Mouse (Mus musculus): ENCODE data around the gene Adgrf5.
"Not testable (repeated sequence)": the region's sequence is repeated elsewhere in the genome, so short reads cannot be mapped to it uniquely, and the experiment has no call there.

Adgrf5 gene

DNA sequence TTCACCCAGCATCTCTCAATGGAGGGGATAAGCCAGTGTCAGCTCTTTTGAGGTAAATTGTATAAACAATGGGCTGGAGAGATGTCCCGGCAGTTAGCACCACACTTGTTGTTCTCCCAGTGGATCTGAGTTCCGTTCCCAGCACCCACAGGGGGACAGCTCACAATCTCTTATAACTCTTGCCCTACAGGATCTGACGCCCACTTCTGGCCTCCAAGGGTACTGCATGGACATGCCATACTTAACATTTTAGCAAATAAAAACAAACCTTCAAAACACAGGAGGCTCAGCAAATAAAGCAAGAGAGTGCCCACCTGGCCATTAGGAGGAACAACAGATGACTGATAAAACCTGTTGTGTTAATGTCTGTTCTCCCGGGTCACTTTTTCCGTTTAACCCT is 59.0 kb downstream of the Adgrf5 start:
- ChIA-PET CTCF (interaction anchor here in 1 of 4 experiments (0.5 to 1.3 kb wide), 2 partner anchors 10 to 153 kb away, joined by 3 to 4 read pairs; no protein-coding TSS in a partner anchor), POLR2A (interaction anchor here in 1 of 4 experiments (0.6 kb wide), 1 partner anchor 225 kb away, joined by 3 read pairs; no protein-coding TSS in a partner anchor)

DNA sequence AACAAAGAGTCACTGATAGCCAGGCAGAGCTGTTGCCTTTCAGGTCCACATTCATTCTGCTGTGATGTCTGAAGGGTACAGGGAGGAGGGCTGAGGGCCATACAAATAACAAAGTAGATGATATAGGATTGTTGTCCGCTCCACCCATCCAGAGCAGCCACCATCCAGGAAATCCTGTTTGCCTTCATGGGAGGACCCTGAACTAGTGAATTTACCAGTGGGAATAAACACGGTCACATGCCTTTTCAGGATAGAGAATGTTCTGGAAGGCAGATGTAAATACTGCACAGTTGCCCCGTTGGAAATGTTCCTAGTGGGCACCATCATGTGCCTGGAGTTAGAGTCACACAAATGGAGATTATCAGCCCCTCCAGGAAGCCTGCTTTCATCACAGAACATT is 60.1 kb downstream of the Adgrf5 start:
- ChIA-PET CTCF (no interaction called here), POLR2A (no interaction called here)

DNA sequence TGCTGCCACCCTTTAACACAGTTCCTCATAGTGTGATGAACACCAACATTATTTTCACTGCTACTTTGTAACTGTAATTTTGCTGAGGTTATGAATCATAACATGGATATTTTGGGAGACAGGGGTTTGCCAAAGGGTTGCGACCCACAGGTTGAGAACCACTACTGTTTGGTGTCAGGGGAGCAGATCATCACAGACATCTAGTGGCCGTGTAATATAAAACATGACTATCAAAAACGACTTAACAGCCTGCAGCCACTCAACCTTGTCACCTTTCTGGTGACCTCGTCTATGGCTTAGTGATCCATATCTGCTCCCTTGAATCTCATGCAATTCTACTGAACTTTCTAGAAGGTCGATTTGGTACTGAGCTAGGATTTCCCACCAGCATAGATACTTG is 63.7 kb downstream of the Adgrf5 start:
- CTCF ChIA-PET, result interaction anchor here in 1 of 4 experiments (1.0 kb wide), 1 partner anchor 9 kb away, joined by 3 read pairs; no protein-coding TSS in a partner anchor
- POLR2A ChIA-PET, result no interaction called here

DNA sequence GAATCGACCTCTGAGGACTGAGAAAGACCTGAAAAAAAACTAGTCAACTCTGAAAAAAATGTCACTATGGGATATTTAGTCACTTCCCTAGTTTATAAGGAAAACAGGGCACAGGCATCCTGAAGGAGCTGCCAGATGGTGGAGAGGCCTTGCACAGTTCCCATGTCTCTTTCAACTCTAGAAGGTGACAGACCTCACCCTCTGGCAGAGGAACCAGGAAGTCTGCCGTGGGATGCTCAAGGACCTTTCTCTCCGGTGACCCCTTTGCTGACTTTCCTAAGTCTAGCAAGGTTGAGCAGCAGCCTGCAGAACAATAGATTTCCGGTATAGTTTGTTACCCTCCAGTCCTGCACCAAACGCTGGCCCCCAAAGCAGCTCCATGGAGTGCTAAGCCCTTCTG is 71.4 kb downstream of the Adgrf5 start:
- ChIA-PET POLR2A (interaction anchor here in 1 of 4 experiments (1.0 kb wide), 1 partner anchor 125 kb away, joined by 3 read pairs; no protein-coding TSS in a partner anchor), CTCF (no interaction called here)

DNA sequence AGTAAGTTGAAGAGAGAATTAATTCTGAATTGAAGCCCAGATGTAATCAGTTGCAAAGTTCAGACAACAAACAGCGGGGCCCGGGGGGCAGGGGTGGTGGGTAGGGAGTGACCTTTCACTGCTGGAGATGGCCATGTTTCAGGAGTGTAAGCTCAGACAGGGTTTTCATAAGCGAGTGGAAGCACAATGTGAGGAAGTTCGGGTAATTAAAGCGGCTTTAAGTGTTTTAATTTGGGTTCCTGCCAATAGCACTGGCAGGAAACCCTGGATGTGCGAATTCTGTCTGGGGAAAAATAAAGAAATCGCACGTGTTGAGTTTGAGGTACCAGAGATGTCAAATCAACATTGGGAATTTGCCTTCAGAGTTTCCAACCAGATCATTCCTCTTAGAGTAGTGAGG is 74.2 kb downstream of the Adgrf5 start:
- ChIA-PET POLR2A (interaction anchor here in 1 of 4 experiments (1.0 kb wide), 1 partner anchor 13 kb away, joined by 4 read pairs; no protein-coding TSS in a partner anchor), CTCF (no interaction called here)

DNA sequence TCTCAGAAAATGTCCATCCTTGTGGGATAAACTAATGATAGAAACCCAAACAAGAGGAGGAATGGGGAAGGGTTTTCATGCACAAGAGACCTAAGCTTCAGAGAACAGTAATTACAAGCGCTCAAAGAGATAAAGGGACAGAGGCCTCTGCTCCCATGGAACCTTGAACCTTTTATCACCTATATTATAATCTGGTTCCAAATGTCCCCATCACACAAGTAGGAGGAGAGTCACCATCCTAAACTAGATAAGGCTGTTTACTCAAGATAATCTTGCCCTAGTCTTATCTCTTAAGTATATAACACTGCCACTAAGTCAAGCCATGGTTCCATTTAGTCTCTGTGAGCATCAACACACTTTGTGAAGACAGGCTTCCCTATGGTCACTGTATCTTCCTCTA is 91.0 kb downstream of the Adgrf5 start:
- ChIA-PET CTCF (interaction anchor here in 1 of 4 experiments (1.5 kb wide), 1 partner anchor 9 kb away, joined by 4 read pairs; no protein-coding TSS in a partner anchor), POLR2A (no interaction called here)

DNA sequence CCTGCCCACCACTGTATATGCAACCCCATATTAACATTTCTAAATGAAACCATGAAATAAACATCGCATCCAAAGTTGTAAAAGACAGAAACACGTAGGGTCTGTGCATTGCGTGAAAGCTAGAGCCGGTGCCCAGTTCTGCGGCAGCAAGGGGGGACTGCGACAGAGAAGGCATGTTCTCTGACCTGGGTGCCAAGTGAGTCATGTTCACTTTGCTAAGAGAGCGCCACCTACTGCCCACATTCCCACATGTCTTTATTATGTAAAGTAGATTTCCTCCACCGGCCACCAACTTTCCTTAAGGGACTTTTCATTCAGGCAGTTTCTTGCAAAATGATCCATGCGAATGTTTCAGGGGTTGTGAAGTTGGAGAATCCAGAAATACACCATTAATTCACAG is 98.3 kb downstream of the Adgrf5 start:
- ChIA-PET CTCF (interaction anchor here (0.8 to 6.0 kb wide), 6 partner anchors 131 to 192 kb away, joined by 3 to 61 read pairs (median 11); no protein-coding TSS in a partner anchor), POLR2A (interaction anchor here in 1 of 4 experiments (0.6 to 1.1 kb wide), 2 partner anchors 11 to 136 kb away, joined by 3 read pairs; no protein-coding TSS in a partner anchor)

DNA sequence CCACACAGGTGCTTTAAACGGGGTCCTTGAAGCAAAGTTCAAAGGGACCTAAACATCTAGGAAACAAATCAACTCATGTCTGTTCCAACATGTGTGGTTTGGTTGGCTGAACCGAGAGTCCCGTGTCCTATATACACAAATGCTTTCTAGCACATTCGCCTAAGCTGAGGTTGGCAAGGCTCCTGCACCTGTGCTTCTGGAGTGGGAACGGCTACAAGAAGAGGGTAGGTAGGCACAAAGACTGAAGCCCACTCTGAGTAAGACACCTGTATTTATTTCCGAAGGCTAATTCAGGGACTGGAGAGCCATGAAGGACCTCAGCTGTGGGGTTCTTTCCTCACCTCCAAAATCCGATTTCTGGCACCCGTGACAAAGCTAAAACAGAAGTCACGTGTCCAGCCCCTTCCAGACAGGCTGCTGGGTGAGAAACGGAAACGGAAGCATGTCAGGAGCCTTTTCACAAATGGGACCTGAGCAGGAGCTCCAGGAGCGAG is 99.5 kb downstream of the Adgrf5 start:
- CTCF ChIA-PET, result interaction anchor here (0.6 to 6.0 kb wide), 43 partner anchors 9 to 606 kb away, joined by 3 to 71 read pairs (median 4); partner anchors contain the start of gene Tnfrsf21 (in 1 of the 4)
- POLR2A ChIA-PET, result interaction anchor here in 1 of 4 experiments (1.4 kb wide), 1 partner anchor 133 kb away, joined by 3 read pairs; no protein-coding TSS in a partner anchor

DNA sequence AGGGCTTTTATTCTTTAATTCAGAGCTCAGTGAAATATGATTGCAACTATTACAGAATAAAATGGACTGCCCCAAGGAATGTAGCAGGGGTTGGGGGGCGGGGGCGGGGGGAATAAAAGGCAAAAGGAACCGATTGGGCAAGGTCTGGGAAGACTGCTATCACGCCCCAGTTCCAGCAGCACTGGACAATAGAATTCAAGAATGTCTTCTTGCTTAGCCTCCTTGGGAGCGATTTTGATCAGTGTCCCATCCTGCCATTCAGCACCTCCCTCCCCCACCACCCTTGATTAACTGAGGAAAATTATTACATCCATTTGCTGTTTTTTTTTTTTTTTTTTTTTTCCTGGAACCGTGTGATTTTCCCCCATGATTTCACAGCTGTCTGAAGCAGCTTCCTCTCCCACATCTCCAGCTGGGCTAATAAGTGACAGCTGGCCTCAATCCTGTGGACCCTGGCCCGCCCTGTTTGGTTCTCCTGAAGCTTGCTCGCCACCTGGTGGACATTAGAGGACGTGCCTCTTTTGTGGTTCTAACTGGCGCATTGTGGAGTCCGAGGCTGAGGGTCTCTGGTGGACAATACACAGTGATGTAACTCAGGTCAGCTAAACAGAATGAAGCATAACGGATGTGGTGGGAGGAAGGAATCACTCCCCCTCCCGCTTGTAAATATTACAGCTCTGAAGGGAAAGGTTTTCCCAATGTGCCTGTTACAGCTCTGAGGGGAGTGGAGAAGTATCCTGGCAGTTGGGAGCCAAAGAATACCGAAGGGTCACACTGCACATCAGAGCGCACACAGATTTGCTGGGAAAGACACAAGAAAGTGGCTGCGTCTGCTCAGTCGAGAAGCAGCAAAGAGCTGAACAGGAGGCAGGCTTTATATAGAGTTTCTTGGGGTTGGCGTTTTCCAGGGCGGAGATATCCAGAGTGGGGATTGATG is 100.3 kb downstream of the Adgrf5 start:
- ChIA-PET POLR2A (interaction anchor here in 2 of 4 experiments (0.7 to 1.4 kb wide), 2 partner anchors 134 to 444 kb away, joined by 3 read pairs; partner anchors contain the start of gene Tnfrsf21 (in 1 of the 2)), CTCF (interaction anchor here (0.5 to 6.0 kb wide), 60 partner anchors 9 to 1297 kb away, joined by 3 to 71 read pairs (median 4); partner anchors contain the start of gene Tnfrsf21 (in 1 of the 4))

DNA sequence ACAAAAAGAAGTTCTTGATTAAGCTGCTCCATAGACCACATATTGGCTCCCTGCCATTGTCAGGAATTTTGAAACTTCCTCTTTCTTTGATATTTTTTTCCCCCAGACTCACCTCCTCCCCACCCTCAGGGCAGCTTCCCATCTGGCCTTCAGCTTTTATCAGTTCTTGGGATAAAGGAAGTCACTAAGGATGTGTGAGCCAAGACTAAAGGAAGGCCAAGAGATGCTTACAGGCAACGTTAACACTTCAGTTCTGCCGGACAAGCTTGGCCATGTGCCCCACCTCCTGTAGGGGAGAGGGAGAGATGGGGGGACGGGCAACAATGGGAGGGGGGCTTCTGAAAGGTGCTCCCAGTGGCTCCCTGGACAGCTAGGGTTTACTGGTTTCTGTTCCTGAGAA is 109.8 kb downstream of the Adgrf5 start:
- POLR2A ChIA-PET, result no interaction called here
- CTCF ChIA-PET, result interaction anchor here in 3 of 4 experiments (0.6 to 5.0 kb wide), 5 partner anchors 9 to 1154 kb away, joined by 3 to 20 read pairs (median 6); partner anchors contain the start of gene Ptchd4 (in 1 of the 3)

DNA sequence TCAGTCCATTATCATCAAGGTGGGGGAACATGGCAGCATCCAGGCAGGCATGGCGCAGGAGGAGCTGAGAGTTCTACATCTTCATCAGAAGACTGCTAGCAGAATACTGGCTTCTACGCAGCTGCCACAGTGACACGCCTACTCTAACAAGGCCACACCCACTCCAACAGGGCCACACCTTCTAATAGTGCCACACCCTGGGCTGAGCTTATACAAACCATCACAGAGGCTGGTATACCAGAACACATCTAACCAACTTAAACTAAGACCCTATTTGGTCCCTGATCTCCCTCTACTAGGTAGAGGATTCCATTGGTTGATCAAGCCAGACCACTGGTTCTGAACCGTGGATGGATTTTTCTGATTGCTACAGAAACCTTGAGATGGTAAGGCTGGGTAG is 112.3 kb downstream of the Adgrf5 start:
- ChIA-PET POLR2A (no interaction called here), CTCF (interaction anchor here in 2 of 4 experiments (1.0 kb wide), 2 partner anchors 12 to 134 kb away, joined by 3 to 5 read pairs; no protein-coding TSS in a partner anchor)

DNA sequence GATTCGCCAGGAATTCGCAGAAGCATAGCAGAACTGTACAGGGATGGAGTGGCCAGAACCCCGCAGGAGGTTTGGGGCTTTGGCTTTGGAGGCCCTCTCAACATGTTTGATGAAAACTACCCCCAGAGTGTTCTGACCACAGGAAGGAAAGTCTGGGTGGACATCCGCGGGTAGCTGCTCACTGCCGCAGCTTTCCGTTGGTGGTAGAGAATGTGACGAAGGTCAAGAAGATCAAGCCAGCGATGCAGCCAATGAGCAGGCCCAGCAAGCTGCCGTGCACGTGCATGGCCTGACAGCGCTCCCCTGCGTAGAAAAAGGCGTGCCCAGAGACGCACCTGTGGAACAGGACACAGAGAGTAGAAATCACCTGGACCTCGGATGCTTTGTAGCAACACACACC is 114.5 kb downstream of the Adgrf5 start:
- POLR2A ChIA-PET, result interaction anchor here in 1 of 4 experiments (0.8 kb wide), 1 partner anchor 413 kb away, joined by 3 read pairs; no protein-coding TSS in a partner anchor
- CTCF ChIA-PET, result interaction anchor here in 2 of 4 experiments (0.7 to 1.1 kb wide), 2 partner anchors 14 to 208 kb away, joined by 3 read pairs; no protein-coding TSS in a partner anchor

DNA sequence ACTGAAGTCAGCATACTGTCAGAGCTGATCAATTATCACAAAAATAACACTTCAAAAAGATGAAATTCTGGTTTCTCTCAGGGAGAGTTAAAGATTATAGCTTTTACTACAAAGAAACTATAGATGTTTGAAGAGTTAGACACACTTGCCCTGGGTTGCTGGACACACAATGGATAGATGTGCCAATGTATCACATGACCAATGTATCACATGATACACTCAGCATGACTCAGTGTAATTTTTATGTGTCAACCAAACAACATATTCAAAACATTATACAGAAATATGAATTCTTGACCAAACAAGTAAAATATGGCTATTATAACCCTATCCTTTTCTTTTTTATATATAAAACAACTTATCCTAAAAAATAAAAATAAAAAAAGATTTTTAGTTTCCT is 117.4 kb downstream of the Adgrf5 start:
- ChIA-PET CTCF (interaction anchor here in 2 of 4 experiments (0.6 to 0.9 kb wide), 2 partner anchors 27 to 129 kb away, joined by 3 to 6 read pairs; no protein-coding TSS in a partner anchor), POLR2A (no interaction called here)

DNA sequence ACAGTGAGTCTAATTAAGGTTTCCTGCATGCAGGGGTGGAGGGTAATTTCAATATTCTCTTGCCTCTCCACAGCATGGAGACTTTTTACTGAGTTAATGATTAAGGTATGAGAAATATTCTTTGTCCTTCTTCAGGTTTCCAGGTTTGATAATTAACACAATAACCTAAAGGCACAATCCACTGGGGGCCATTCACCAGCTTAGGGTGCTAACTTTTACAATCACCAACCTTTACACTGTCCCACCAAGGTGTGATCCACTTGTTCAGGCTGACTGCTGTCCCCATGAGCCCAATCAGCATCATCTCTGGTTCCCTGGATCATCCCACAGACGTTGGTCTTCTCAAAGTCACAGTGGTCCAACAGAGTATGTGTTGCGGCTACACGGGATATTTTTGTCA is 125.7 kb downstream of the Adgrf5 start:
- POLR2A ChIA-PET, result no interaction called here
- CTCF ChIA-PET, result no interaction called here

DNA sequence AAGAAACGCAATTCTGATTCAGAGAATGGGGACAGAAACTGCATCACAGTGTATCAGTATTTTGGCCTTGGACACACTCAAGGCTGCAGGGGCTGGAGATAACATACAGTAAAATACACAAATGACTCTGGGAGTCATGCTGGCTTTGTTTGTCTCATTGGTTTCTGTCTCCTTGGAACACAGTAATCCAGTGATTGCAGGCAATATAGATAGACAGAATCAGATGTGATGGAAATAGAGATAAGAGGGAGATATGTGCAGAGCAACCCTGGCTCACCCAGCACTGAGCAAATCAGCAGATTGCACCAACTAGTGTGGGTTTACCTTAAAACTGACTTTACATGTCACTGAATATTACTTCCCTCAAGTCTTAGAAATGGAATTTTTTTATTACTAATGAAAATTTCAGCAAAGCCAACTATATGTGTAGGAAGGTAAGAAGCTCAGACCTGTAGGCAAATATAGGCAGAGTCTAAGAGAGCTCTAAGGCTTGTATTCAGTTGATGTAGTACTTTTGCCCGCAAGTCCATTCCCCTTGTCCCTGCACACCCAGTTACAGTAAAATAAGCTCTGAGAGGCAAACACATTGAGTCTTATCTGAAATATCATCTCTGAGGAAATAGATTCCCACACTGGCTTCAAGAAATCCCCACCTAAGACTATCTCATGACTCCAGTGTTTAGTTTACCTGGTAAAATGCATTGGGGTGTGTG is 128.3 kb downstream of the Adgrf5 start:
- ChIA-PET CTCF (no interaction called here), POLR2A (no interaction called here)

DNA sequence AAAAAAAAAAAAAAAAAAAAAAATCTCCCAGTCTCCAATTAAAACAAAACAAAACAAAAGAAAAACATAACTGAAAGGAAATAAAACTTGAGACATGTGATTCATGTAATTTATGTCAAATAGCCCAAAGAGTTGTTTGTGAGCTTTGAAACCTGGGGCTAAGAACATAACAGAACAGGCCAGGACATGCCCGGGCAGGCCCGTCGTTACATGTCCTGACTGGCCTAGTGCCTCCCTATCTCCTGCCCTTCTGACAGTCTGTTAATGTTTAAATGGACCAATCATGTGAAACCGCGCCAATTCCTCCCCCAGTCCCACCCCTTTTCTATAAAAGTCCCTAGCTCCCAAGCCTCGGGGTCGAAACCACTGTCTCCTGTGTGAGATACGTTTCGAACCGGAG is 130.1 kb downstream of the Adgrf5 start:
- CTCF ChIA-PET, POLR2A ChIA-PET: not testable (repeated sequence)

DNA sequence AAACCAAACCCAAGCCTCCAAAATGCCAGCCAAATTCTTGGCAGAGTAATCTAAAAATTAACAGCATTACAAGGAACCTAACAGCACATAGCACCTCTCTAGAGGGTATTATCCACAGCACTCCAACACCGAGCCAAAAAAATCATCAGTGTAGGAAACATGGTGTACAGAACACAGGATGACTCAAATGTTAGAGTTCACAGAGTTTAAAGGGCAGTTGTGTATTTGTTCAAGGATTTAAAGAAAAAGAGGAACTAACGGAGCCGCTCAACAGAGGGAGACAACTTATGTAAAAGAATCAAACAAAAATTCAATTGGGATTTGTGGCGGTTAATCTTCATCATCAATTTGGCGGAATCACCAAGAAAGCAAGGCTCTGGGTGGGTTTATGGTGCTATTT is 135.3 kb downstream of the Adgrf5 start:
- CTCF ChIA-PET, result no interaction called here
- POLR2A ChIA-PET, result no interaction called here

DNA sequence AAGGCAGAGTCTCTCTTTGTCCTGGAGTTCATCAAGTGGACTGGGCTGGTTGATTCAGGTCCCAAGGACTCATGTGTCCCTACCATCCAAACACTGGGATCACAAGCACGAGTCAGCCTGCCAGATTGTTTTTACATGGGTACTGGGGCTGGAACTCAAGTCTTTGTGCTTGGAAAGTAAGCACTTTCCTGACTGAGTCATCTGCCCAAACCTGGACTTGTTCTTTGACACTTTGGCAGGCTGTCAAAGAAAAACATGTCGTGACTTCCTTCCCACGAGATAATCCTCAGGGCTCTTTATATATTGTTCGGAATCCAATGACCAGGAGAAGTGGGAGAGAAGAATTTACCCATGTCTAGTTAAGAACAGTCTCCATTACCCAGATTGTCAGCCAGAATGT is 137.3 kb downstream of the Adgrf5 start:
- CTCF ChIA-PET, result no interaction called here
- POLR2A ChIA-PET, result no interaction called here

DNA sequence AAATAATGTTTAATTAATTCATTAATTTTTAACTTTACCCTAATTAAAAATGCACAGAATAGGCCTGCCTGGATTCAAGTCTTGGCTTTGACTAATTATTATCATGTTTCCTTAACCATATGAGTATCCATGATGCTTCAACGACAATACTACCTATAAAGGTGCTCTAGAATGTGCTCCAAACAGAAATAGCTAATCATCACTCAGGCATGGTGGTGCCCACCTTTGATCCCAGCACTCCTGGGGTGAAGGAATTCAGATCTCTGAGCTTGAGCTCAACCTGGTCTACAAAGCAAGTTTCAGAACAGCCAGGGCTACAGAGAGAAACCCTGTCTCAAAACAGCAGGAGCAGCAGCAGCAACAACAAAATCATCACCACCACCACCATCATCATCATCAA is 140.3 kb downstream of the Adgrf5 start:
- CTCF ChIA-PET, result interaction anchor here in 1 of 4 experiments (0.6 kb wide), 1 partner anchor 19 kb away, joined by 3 read pairs; no protein-coding TSS in a partner anchor
- POLR2A ChIA-PET, result no interaction called here

Data from embryonic stem cell, embryonic (primary cell).